Mouse (Mus musculus): ENCODE data around the gene 1700013G24Rik.
"Not testable (repeated sequence)": the region's sequence is repeated elsewhere in the genome, so short reads cannot be mapped to it uniquely, and the experiment has no call there.

Gene 1700013G24Rik

GRCm38 (mm10) chr4:137453234-137453767, at the start of gene 1700013G24Rik:
Gene 1700013G24Rik (plus strand): TSS chr4:137453284.
- DNase-seq (ENCODE audit: extremely low read depth, low read depth): no peak

GRCm38 (mm10) chr4:137405571-137405970, 47.5 kb upstream of the 1700013G24Rik start:
- no peak for DNase-seq (ENCODE audit: extremely low read depth, low read depth)

GRCm38 (mm10) chr4:137409691-137410090, 43.4 kb upstream of the 1700013G24Rik start, which contains the start of gene Cela3a:
Gene Cela3a (minus strand): TSS chr4:137409791.
- no peak for DNase-seq (ENCODE audit: extremely low read depth, low read depth)

GRCm38 (mm10) chr4:137412185-137412709, 40.8 kb upstream of the 1700013G24Rik start:
- not testable (repeated sequence) for DNase-seq (ENCODE audit: extremely low read depth, low read depth)

- no peak for DNase-seq (ENCODE audit: extremely low read depth, low read depth)
Measured at GRCm38 (mm10) chr4:137414936-137415335, 38.1 kb upstream of the 1700013G24Rik start.

GRCm38 (mm10) chr4:137417712-137418564, 35.1 kb upstream of the 1700013G24Rik start:
- peak; percentile 49 for DNase-seq (ENCODE audit: extremely low read depth, low read depth)

- peak; percentile 47 for DNase-seq (ENCODE audit: extremely low read depth, low read depth)
Measured at GRCm38 (mm10) chr4:137430502-137430901, 22.6 kb upstream of the 1700013G24Rik start, which contains the start of gene Cela3b. Gene Cela3b (minus strand): TSS chr4:137430540.

GRCm38 (mm10) chr4:137432700-137433550, 20.2 kb upstream of the 1700013G24Rik start:
- not testable (repeated sequence) for DNase-seq (ENCODE audit: extremely low read depth, low read depth)

GRCm38 (mm10) chr4:137436979-137437669, 16.0 kb upstream of the 1700013G24Rik start:
- no peak for DNase-seq (ENCODE audit: extremely low read depth, low read depth)

GRCm38 (mm10) chr4:137438842-137439241, 14.2 kb upstream of the 1700013G24Rik start:
- DNase-seq (ENCODE audit: extremely low read depth, low read depth): peak; percentile 65

- no peak for DNase-seq (ENCODE audit: extremely low read depth, low read depth)
Measured at GRCm38 (mm10) chr4:137441332-137441731, 11.8 kb upstream of the 1700013G24Rik start.

- DNase-seq (ENCODE audit: extremely low read depth, low read depth): no peak
Measured at GRCm38 (mm10) chr4:137443625-137444024, 9.5 kb upstream of the 1700013G24Rik start.

GRCm38 (mm10) chr4:137445881-137446280, 7.2 kb upstream of the 1700013G24Rik start:
- DNase-seq (ENCODE audit: extremely low read depth, low read depth): no peak

- no peak for DNase-seq (ENCODE audit: extremely low read depth, low read depth)
Measured at GRCm38 (mm10) chr4:137447363-137448196, 5.5 kb upstream of the 1700013G24Rik start.

- no peak for DNase-seq (ENCODE audit: extremely low read depth, low read depth)
Measured at GRCm38 (mm10) chr4:137448197-137448596, 4.9 kb upstream of the 1700013G24Rik start.

GRCm38 (mm10) chr4:137448641-137449040, 4.4 kb upstream of the 1700013G24Rik start:
- DNase-seq (ENCODE audit: extremely low read depth, low read depth): no peak

GRCm38 (mm10) chr4:137449132-137449531, 4.0 kb upstream of the 1700013G24Rik start:
- no peak for DNase-seq (ENCODE audit: extremely low read depth, low read depth)

- no peak for DNase-seq (ENCODE audit: extremely low read depth, low read depth)
Measured at GRCm38 (mm10) chr4:137449715-137450114, 3.4 kb upstream of the 1700013G24Rik start.

- DNase-seq (ENCODE audit: extremely low read depth, low read depth): no peak
Measured at GRCm38 (mm10) chr4:137452190-137452589, 894 bp upstream of the 1700013G24Rik start.

- DNase-seq (ENCODE audit: extremely low read depth, low read depth): no peak
Measured at GRCm38 (mm10) chr4:137454582-137454981, 1.5 kb downstream of the 1700013G24Rik start.
